Mouse (Mus musculus) gastrocnemius, adult 18-20 months (tissue): ENCODE results near the gene Trpc4. TPM values are rescaled to one million over a fixed set of nuclear protein-coding genes. Genes with fewer than 3 reads are reported as not detected.
A peak's percentile ranks its signal among the peaks of the same experiment; 100 is the strongest.

ENCODE experiments used
- DNase-seq: peaks from one replicate; pipeline ENCODE4 v3.0.0; 2021; ENCODE audit warnings: low spot score
- total RNA-seq, 2 experiments: library from RNA; stranded (reverse); gene quantifications; 2 replicates each; pipeline ENCODE4 v1.2.3; 2021

Gene Trpc4
- total RNA-seq, 2 experiments from 2014 or later, result 0.17 to 0.18 TPM

- DNase-seq, result no peak
Measured at GRCm38 (mm10) chr3:54266943-54267342, 111.1 kb downstream of the Trpc4 start.

- DNase-seq, result no peak
Measured at GRCm38 (mm10) chr3:54269180-54269579, 113.3 kb downstream of the Trpc4 start.

GRCm38 (mm10) chr3:54274651-54275050 is 118.8 kb downstream of the Trpc4 start:
- DNase-seq, result no peak

- no peak for DNase-seq
Measured at GRCm38 (mm10) chr3:54289731-54290130, 133.9 kb downstream of the Trpc4 start.

GRCm38 (mm10) chr3:54310604-54311003 is 154.8 kb downstream of the Trpc4 start:
- DNase-seq, result no peak

- DNase-seq, result no peak
Measured at GRCm38 (mm10) chr3:54314055-54314454, 158.2 kb downstream of the Trpc4 start.

GRCm38 (mm10) chr3:54352891-54353652 is 197.2 kb downstream of the Trpc4 start:
- peak; percentile 56 for DNase-seq

- DNase-seq, result no peak
Measured at GRCm38 (mm10) chr3:54357561-54357960, 201.7 kb downstream of the Trpc4 start.

GRCm38 (mm10) chr3:54358463-54359189 is 202.8 kb downstream of the Trpc4 start:
- DNase-seq, result peak; percentile 48

GRCm38 (mm10) chr3:54360897-54361296 is 205.1 kb downstream of the Trpc4 start, which contains the start of gene Postn:
TSS of gene Postn (plus strand) at chr3:54361109.
- no peak for DNase-seq

- no peak for DNase-seq
Measured at GRCm38 (mm10) chr3:54361656-54362055, 205.8 kb downstream of the Trpc4 start.

Other genes with a start within 250 kb of the Trpc4 start
- 1 to 10 TPM; 3.6 to 4.6 TPM for gene Postn, start 205.1 kb downstream of the Trpc4 start, total RNA-seq